Mouse (Mus musculus) heart, embryonic 16.5 days (tissue): ENCODE results near the gene Atat1. TPM values are rescaled to one million over a fixed set of nuclear protein-coding genes. Genes with fewer than 3 reads are reported as not detected.

Experiments
- ATAC-seq: fragments of 200-750 bp; cut with Nextera tagmentation; replicated peaks from 2 replicates; pipeline ENCODE4 v1.8.0; 2017; ENCODE audit warnings: moderate number of reproducible peaks; ENCODE audit not compliant: insufficient read depth, low FRiP score; ENCODE audit errors: extremely low read depth
- H3K27ac ChIP-seq: fragments of 300-500 bp; sonication (generic); 2 replicates; pipeline ENCODE4 v1.5.1; 2014; ENCODE audit warnings: mild to moderate bottlenecking, low read length, control low read depth, moderate library complexity
- H3K27me3 ChIP-seq: fragments of 300-500 bp; sonication (generic); 2 replicates; pipeline ENCODE4 v1.6.1; 2014; ENCODE audit warnings: low read length, mixed read lengths; ENCODE audit not compliant: control insufficient read depth, insufficient read depth
- H3K36me3 ChIP-seq: fragments of 300-500 bp; sonication (generic); 2 replicates; pipeline ENCODE4 v1.6.1; 2014; ENCODE audit not compliant: control insufficient read depth, insufficient read depth
- H3K4me1 ChIP-seq: fragments of 300-500 bp; sonication (generic); 2 replicates; pipeline ENCODE4 v1.6.1; 2014; ENCODE audit warnings: low read length, mixed read lengths; ENCODE audit not compliant: control insufficient read depth, insufficient read depth
- H3K4me2 ChIP-seq: fragments of 300-500 bp; sonication (generic); 2 replicates; pipeline ENCODE4 v1.6.1; 2014; ENCODE audit warnings: low read depth, mild to moderate bottlenecking, control low read depth, low read length
- H3K4me3 ChIP-seq: fragments of 300-500 bp; sonication (generic); 2 replicates; pipeline ENCODE4 v1.5.1; 2014; ENCODE audit warnings: mild to moderate bottlenecking, control low read depth, low read length
- H3K9ac ChIP-seq: fragments of 300-500 bp; sonication (generic); 2 replicates; pipeline ENCODE4 v1.6.1; 2014; ENCODE audit warnings: low read length, control low read depth
- H3K9me3 ChIP-seq: fragments of 300-500 bp; sonication (generic); replicated peaks from 2 replicates; pipeline ENCODE4 v1.6.1; 2016; ENCODE audit warnings: low read length; ENCODE audit not compliant: control insufficient read depth
- WGBS: fragments of 180-500 bp; shearing (Covaris S2); extraction: QIAGEN DNeasy Blood & Tissue Kit; methylation state at CpG from one replicate; pipeline ENCODE4 v1.1.7; 2014; 5-methylcytosine and 5-hydroxymethylcytosine counted together
- polyA plus RNA-seq: library from polyadenylated mRNA; unstranded; fragments of >200 nt; fragmentation: Nextera tagmentation; extraction: Ambion mirVana; gene quantifications from 2 replicates; pipeline ENCODE4 v1.2.1, GENCODE M21; 2015

Atat1 gene
- polyA plus RNA-seq, 1 experiment from 2014 or later = 41.1 TPM

DNA sequence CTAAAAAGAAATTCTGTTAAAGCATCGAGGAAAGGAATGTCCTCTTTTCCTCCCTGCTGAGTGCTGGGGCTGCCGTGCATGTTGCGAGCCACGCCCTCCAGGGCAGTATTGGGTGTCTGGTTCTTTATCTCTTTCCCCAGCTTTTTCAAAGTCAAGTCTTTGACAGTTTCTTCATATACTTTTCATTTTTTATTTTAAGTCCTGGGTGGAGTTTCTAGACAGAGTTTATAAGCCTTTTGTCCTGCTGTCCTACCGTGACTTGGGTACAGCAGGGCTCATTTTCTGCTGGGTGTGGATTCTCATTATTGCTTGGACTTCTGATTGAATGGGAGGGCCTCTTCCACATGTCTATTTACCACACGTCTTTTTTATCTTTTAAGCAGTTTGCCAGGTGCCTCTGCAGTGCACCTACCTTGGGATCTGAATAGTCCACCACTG, 10.0 kb upstream of the Atat1 start:
- Histone ChIP-seq H3K9me3 (no peaks in the 10 kb centered on the region), H3K27ac (peak overlapping the region; percentile 99), H3K9ac (peak overlapping the region; percentile 77), H3K27me3 (no peaks in the 10 kb centered on the region), H3K4me2 (peak overlapping the region; percentile 98), H3K36me3 (peaks cover 14% of the 10 kb centered on the region), H3K4me1 (peaks cover 19% of the 10 kb centered on the region), H3K4me3 (peak overlapping the region; percentile 16; the same call in 1 of the 2 replicates)
- ATAC-seq = no peak
- 37% methylated on average over 6 of the region's 6 CpGs for WGBS

DNA sequence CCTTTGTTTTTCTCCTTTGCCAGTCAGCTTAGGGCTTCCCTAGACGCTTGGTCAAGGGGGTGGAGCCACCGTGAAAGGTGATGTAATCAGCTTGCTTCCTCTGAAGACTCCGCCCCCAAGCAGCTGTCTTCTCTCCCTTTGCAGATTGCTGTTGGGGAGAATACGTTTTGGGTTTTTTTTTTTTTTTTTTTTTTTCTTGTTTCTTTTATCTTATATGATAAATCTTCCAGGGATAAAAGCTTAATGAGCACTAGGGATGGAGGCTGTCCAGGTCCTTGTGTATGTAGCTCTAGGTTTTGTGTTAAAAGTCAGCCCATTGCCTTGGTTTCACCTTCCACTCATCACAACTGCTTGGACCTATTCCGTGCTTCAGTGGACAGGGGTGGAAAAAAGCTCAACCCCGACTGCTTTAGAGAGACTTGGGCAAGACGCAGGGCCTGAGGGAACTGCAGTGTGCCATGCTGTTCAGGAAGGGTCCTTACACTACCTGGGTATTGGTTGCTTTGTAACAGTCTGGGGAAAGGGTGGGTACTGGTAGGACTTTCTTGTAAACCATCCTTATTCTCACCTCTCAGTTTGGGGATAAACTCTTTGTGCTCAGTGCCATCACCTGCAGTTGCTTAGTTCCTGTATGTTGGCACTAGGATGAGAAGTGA, 9.3 kb upstream of the Atat1 start:
- 16% methylated on average over 7 of the region's 7 CpGs for WGBS
- ATAC-seq = peak; percentile 16
- peak overlapping the region; percentile 96 for H3K9ac ChIP-seq
- peaks cover 22% of the 10 kb centered on the region for H3K4me1 ChIP-seq
- no peaks in the 10 kb centered on the region for H3K9me3 ChIP-seq
- H3K4me3 ChIP-seq = peak overlapping the region; percentile 72
- H3K27ac ChIP-seq = peak overlapping the region; percentile 99
- peaks cover 11% of the 10 kb centered on the region for H3K36me3 ChIP-seq
- H3K27me3 ChIP-seq = no peaks in the 10 kb centered on the region
- H3K4me2 ChIP-seq = peak overlapping the region; percentile 98

DNA sequence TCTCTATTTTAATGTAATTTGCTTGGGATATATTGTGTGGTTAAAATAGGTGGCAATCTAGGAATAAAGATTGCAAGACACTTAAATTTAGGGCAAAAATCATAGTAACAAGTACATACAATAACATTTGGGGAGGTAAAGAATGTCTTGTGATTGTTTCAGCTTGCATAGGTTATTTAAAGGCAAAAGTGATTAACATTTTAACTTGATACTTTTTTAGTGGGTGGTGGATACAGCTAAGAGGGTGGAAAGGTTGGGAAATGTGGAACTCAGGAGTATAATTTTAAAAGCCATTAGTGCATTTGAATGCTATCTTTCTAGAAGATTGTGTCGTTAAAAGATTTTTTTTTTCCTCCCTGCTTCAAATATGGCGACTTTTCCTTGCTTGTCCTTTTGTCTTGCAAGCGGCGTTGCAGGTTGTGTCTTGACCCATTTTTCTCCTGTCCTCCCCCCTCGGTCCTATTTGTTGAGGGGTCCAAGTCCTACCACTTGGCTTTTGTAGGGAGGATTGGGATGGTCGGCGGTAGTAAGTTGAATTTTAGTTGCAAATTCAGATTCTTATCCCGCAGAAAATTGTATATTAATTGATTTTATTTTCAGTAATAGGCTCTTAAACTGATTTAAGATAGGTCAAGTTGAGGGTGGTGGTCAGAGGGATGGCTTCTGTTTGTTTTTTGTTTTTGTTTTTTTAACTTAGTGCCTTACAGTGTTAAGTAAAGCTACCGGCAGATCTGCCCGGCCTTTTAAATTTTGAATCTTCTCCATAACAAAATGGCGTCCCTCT, 8.6 kb upstream of the Atat1 start:
- no peak for ATAC-seq
- WGBS = under 1% methylated on average over 11 of the region's 11 CpGs

DNA sequence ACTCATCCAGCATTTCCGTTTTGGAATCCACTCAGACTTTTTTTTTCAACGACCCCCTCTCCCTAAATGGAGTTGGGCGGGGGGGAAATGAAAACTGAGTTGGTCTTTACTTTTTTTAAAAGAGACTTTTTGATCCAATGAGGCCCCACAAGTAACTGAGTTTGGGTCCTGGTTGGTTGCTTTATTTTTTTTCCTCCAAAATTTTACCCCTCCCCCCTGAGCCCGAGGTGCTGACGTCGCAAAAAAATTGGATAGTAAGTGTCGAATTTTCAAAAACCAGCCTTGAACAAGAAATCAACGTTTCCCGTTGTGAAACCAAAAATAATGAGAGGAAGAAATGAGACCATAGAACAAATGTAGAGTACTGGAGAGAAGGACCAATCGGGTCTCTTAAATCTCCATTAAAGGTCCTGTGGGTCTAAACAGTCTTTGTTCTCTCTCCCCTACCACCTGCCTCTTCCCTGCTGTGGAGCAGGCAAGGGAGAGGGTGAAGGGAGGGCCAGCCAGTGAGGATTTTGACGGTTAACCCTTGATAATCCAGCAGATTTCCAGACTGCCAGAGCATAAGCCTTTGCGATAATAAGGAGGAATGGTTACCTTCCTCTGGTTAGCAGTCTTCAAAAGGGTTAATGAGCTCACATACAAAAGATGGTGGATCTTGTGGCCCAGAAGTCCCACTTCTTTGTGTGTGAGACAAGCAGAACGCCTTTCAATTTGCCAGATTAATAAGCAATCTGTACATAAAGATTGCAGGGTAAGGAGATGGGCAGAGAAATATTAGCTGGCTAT, 7.8 kb upstream of the Atat1 start:
- no peak for ATAC-seq

More for the DNA sequence above, 8.6 kb upstream of the Atat1 start:
- H3K9me3 ChIP-seq = no peaks in the 10 kb centered on the region
- H3K36me3 ChIP-seq = peaks cover 8% of the 10 kb centered on the region; the same call in 1 of the 2 replicates
- peak overlapping the region; percentile 98 for H3K4me2 ChIP-seq
- peaks cover 22% of the 10 kb centered on the region for H3K4me1 ChIP-seq
- H3K27me3 ChIP-seq = no peaks in the 10 kb centered on the region
- H3K9ac ChIP-seq = peak overlapping the region; percentile 96
- peak overlapping the region; percentile 72 for H3K4me3 ChIP-seq
- H3K27ac ChIP-seq = peak overlapping the region; percentile 99

DNA sequence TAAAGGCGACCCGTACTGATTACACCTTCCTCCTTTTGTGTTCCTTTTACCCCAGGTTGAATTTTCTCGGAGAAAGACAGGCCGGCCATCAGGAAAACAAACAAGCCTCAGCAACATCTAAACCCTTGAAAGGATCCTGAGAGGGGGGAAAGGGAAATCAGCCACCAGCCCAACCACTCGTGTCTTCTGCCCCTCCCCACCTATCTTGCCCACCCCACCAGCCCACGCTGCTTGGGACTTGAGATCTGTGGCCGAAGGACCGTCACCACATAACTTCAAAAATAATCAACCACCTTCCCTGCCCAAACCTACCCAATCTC, 7.2 kb upstream of the Atat1 start:
- WGBS = under 1% methylated on average over 8 of the region's 8 CpGs
- Histone ChIP-seq H3K4me2 (peak overlapping the region; percentile 98), H3K4me1 (peaks cover 22% of the 10 kb centered on the region), H3K9ac (peak overlapping the region; percentile 96), H3K27me3 (no peaks in the 10 kb centered on the region), H3K4me3 (peak overlapping the region; percentile 72), H3K36me3 (peaks cover 10% of the 10 kb centered on the region; the same call in 1 of the 2 replicates), H3K27ac (peak overlapping the region; percentile 99), H3K9me3 (no peaks in the 10 kb centered on the region)
- ATAC-seq = no peak

More for the DNA sequence above, 7.8 kb upstream of the Atat1 start:
- peak overlapping the region; percentile 99 for H3K27ac ChIP-seq
- no peaks in the 10 kb centered on the region for H3K27me3 ChIP-seq
- peaks cover 22% of the 10 kb centered on the region for H3K4me1 ChIP-seq
- peak overlapping the region; percentile 96 for H3K9ac ChIP-seq
- peak overlapping the region; percentile 98 for H3K4me2 ChIP-seq
- peak overlapping the region; percentile 72 for H3K4me3 ChIP-seq
- H3K9me3 ChIP-seq = no peaks in the 10 kb centered on the region
- WGBS = 0% methylated on average over 13 of the region's 13 CpGs
- H3K36me3 ChIP-seq = peaks cover 10% of the 10 kb centered on the region; the same call in 1 of the 2 replicates

DNA sequence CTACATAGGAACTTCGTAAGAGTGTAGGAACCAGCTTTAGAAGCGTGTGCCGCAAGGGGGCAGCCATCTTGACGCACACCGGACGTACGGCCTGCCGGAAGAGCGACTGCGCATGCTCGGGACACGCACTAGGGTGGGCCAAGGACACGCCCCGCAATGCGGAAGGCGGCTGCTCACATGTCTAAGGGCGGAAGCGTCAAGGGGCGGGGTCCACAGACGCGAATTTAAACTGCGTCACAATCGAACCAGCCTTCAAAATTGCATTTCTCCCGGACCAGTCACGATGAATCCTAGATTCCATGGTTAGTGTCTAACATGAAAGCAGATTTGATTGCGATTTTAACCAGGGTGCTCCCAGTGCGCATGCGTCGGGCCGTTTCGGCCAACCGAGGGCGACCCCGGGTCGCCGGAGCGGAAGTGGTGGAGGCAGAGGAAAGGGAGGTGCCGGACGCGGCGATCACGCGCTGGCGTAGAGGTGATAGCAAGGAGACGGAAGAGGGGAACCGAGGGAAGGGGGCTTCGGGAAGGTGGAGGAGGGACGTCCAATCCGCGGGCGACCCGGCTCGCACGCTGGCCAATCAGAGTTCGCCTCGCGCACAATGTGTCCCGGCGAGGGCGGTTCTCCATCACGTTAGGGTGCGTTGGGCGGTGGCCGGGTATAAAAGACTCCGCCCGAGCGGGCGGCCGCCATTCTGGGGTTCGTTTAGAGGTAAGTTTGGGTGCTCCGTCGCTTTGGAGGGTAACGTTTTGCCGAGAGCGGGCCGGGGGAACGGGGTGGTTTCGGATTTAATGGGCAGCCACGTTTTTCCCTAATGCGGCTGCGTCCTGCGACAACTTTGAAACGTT, 6.6 kb upstream of the Atat1 start, which contains the start of the genes Mrps18b and Ppp1r10:
TSS of gene Mrps18b (minus strand) at position 93 of the 846 bp plus-strand sequence.
TSS of gene Ppp1r10 (plus strand) at position 138 of the 846 bp plus-strand sequence.
- Histone ChIP-seq H3K36me3 (peaks cover 10% of the 10 kb centered on the region; the same call in 1 of the 2 replicates), H3K9me3 (no peaks in the 10 kb centered on the region), H3K4me3 (peak within 1 kb of the TSS; percentile 72), H3K9ac (peak within 1 kb of the TSS; percentile 96), H3K27ac (peak within 1 kb of the TSS; percentile 99), H3K4me1 (peaks cover 22% of the 10 kb centered on the region), H3K4me2 (peak within 1 kb of the TSS; percentile 98), H3K27me3 (no peaks in the 10 kb centered on the region)
- under 1% methylated on average over 83 of the region's 83 CpGs for WGBS
- ATAC-seq = peak; percentile 95

DNA sequence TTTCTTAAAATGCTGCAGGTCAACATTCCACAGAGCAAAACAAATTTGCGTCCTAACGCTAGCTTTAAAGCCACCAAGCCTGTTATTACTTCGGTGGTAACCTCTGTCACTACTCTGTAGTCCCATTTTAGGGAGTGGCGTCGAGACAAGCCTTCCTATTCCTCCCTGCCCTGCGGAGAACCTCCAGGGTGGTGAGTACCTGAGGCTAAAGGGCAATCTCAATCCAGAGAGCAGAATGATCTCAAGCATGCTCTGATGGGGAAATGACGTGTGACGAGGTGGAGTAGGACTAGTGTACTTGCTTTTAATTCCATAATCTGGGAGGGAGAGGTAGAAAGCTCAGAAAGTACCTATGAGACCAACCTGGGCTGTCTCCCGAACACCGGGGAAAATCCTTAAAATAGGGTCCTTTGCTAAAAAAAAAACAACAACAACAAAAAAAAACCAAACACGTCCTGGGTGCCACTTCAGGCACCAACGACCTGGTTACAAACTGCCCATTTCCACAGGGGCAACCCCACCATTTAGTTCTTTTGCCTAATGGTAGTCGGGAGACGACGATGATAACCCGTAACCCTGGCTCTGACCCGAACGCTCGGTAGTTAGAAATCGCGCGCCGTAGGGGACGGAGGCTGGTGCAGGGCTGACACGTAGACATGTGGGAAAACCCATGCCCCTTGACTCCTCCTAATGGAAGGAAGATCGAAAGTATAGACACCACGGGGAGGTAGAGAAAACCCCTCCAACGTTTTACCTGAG, 5.8 kb upstream of the Atat1 start:
- Histone ChIP-seq H3K4me2 (peak overlapping the region; percentile 74), H3K27ac (peak overlapping the region; percentile 93), H3K36me3 (peaks cover 17% of the 10 kb centered on the region), H3K9ac (peak overlapping the region; percentile 73), H3K27me3 (no peaks in the 10 kb centered on the region), H3K9me3 (no peaks in the 10 kb centered on the region), H3K4me1 (peaks cover 22% of the 10 kb centered on the region), H3K4me3 (peak overlapping the region; percentile 72)
- under 1% methylated on average over 28 of the region's 28 CpGs for WGBS
- no peak for ATAC-seq
